Comparison of ENCODE assay signal across 26 mouse cellular contexts in genomic region chr1:179295626-179296025, GRCm38 (mm10).
DNase-seq lines count a peak whose midpoint lies in the region; ATAC-seq lines count a peak whose summit lies in the region.
"Had no signal": no experiment of that assay in that cellular context is flagged by ENCODE, and none has a peak within 500 bp of the region (broad histone marks: within the 10 kb centered on the region; RNA-seq: fewer than 3 reads in every experiment).

No protein-coding gene starts in this region.

- no peaks in the 10 kb centered on the region for H3K4me1 ChIP-seq in embryonic facial prominence, embryonic 11.5 days (ENCODE audit: control insufficient read depth, insufficient read depth, low read length)
- H3K4me1 ChIP-seq in embryonic facial prominence, embryonic 10.5 days, result peaks cover 6% of the 10 kb centered on the region
- 0 out of 2 replicates have a peak, but pooled peaks cover 9% of the 10 kb centered on the region for H3K4me1 ChIP-seq in embryonic facial prominence, embryonic 12.5 days
- peaks cover 8% of the 10 kb centered on the region; the same call in 1 of the 2 replicates for H3K4me1 ChIP-seq in limb, embryonic 13.5 days
- H3K4me1 ChIP-seq: forebrain, embryonic 10.5 days; heart, embryonic 10.5 days; heart, embryonic 13.5 days; hindbrain, embryonic 12.5 days had no signal

- H3K4me3 ChIP-seq in embryonic facial prominence, embryonic 11.5 days (ENCODE audit: low read depth, low read length), result no peak overlapping the region
- H3K4me3 ChIP-seq in embryonic facial prominence, embryonic 10.5 days, result no peak overlapping the region
- H3K4me3 ChIP-seq in embryonic facial prominence, embryonic 12.5 days, result no peak overlapping the region
- H3K4me3 ChIP-seq in limb, embryonic 13.5 days, result no peak overlapping the region
- H3K4me3 ChIP-seq: forebrain, embryonic 10.5 days; forebrain, embryonic 13.5 days; heart, adult 2 months; heart, embryonic 10.5 days; heart, embryonic 13.5 days; hindbrain, embryonic 12.5 days; hindbrain, embryonic 15.5 days had no signal

- no peaks in the 10 kb centered on the region for H3K36me3 ChIP-seq in embryonic facial prominence, embryonic 11.5 days (replicated peaks; ENCODE audit: control insufficient read depth, insufficient read depth, low read depth, low read length)
- H3K36me3 ChIP-seq in embryonic facial prominence, embryonic 10.5 days (replicated peaks), result no peaks in the 10 kb centered on the region
- H3K36me3 ChIP-seq in embryonic facial prominence, embryonic 12.5 days, result no peaks in the 10 kb centered on the region
- no peaks in the 10 kb centered on the region for H3K36me3 ChIP-seq in limb, embryonic 13.5 days
- H3K36me3 ChIP-seq: forebrain, embryonic 10.5 days; heart, embryonic 10.5 days; heart, embryonic 13.5 days; hindbrain, embryonic 12.5 days; hindbrain, embryonic 15.5 days had no signal

- H3K9me3 ChIP-seq in embryonic facial prominence, embryonic 11.5 days (replicated peaks; ENCODE audit: control insufficient read depth, low read length), result no peaks in the 10 kb centered on the region
- H3K9me3 ChIP-seq in embryonic facial prominence, embryonic 10.5 days, result no peaks in the 10 kb centered on the region
- H3K9me3 ChIP-seq in embryonic facial prominence, embryonic 12.5 days, result no peaks in the 10 kb centered on the region
- H3K9me3 ChIP-seq in limb, embryonic 13.5 days, result no peaks in the 10 kb centered on the region
- H3K9me3 ChIP-seq: forebrain, embryonic 10.5 days; forebrain, embryonic 13.5 days; heart, embryonic 10.5 days; hindbrain, embryonic 12.5 days; hindbrain, embryonic 15.5 days had no signal

- H3K27ac ChIP-seq in embryonic facial prominence, embryonic 11.5 days (replicated peaks; ENCODE audit: low read depth, low read length), result no peak overlapping the region
- no peak overlapping the region for H3K27ac ChIP-seq in embryonic facial prominence, embryonic 10.5 days (replicated peaks)
- H3K27ac ChIP-seq in embryonic facial prominence, embryonic 12.5 days, result 0 out of 2 replicates have a peak overlapping the region, but pooled peaks have one; percentile 55
- peak overlapping the region; percentile 40; the same call in 1 of the 2 replicates for H3K27ac ChIP-seq in limb, embryonic 13.5 days
- H3K27ac ChIP-seq: forebrain, embryonic 10.5 days; forebrain, embryonic 13.5 days; heart, adult 2 months; heart, embryonic 10.5 days; heart, embryonic 13.5 days; hindbrain, embryonic 12.5 days; hindbrain, embryonic 15.5 days had no signal

- DNase-seq in embryonic facial prominence, embryonic 11.5 days (ENCODE audit: low spot score), result peak; percentile 59
- no peak for DNase-seq in embryonic facial prominence, embryonic 10.5 days (ENCODE audit: low spot score)
- DNase-seq in forelimb bud, embryonic 11.5 days (ENCODE audit: low read depth, low spot score), result peak; percentile 56
- DNase-seq in right cerebral cortex, postnatal 10 days (ENCODE audit: low spot score in 2 of 2), result no peak
- no peak for DNase-seq in layer of hippocampus, adult 18-20 months (ENCODE audit: low spot score in 2 of 2)
- DNase-seq: adrenal gland, adult 8-10 months; adrenal gland, postnatal 25 days; cerebellum, adult 11-12 months; cerebellum, adult 8-10 months; cerebellum, postnatal 10 days; cerebellum, postnatal 36 days; forebrain, postnatal 0 days; gastrocnemius, postnatal 25 days; heart, adult 2 months had no signal

- 53% methylated on average over 6 of the region's 6 CpGs for WGBS in embryonic facial prominence, embryonic 11.5 days
- 61% methylated on average over 6 of the region's 6 CpGs for WGBS in embryonic facial prominence, embryonic 10.5 days
- WGBS in embryonic facial prominence, embryonic 12.5 days, result 37% methylated on average over 6 of the region's 6 CpGs
- 34% methylated on average over 6 of the region's 6 CpGs for WGBS in limb, embryonic 13.5 days

- no peak overlapping the region for H3K4me2 ChIP-seq in embryonic facial prominence, embryonic 11.5 days (ENCODE audit: low read depth, low read length)
- no peak overlapping the region for H3K4me2 ChIP-seq in embryonic facial prominence, embryonic 12.5 days (replicated peaks)
- no peak overlapping the region for H3K4me2 ChIP-seq in limb, embryonic 13.5 days (replicated peaks)
- H3K4me2 ChIP-seq: forebrain, embryonic 13.5 days; heart, embryonic 13.5 days; hindbrain, embryonic 12.5 days; hindbrain, embryonic 15.5 days had no signal

- H3K27me3 ChIP-seq in embryonic facial prominence, embryonic 11.5 days (ENCODE audit: control insufficient read depth, insufficient read depth, low read length), result no peaks in the 10 kb centered on the region
- no peaks in the 10 kb centered on the region for H3K27me3 ChIP-seq in embryonic facial prominence, embryonic 10.5 days (replicated peaks; ENCODE audit: low read depth, poor library complexity, severe bottlenecking)
- no peaks in the 10 kb centered on the region for H3K27me3 ChIP-seq in embryonic facial prominence, embryonic 12.5 days
- H3K27me3 ChIP-seq in limb, embryonic 13.5 days, result no peaks in the 10 kb centered on the region
- H3K27me3 ChIP-seq: heart, embryonic 13.5 days; hindbrain, embryonic 12.5 days; hindbrain, embryonic 15.5 days had no signal

- H3K9ac ChIP-seq in embryonic facial prominence, embryonic 11.5 days (replicated peaks; ENCODE audit: low read length), result no peak overlapping the region
- no peak overlapping the region for H3K9ac ChIP-seq in embryonic facial prominence, embryonic 12.5 days
- H3K9ac ChIP-seq in limb, embryonic 13.5 days, result no peak overlapping the region
- H3K9ac ChIP-seq: forebrain, embryonic 13.5 days; forebrain, postnatal 0 days; heart, embryonic 13.5 days; hindbrain, embryonic 12.5 days; hindbrain, embryonic 15.5 days had no signal

- no peak for ATAC-seq in embryonic facial prominence, embryonic 11.5 days (replicated peaks; ENCODE audit: insufficient number of reproducible peaks, low FRiP score, low TSS enrichment, low read depth)
- no peak for ATAC-seq in embryonic facial prominence, embryonic 12.5 days (ENCODE audit: insufficient number of reproducible peaks, insufficient read depth, low FRiP score, low TSS enrichment)
- ATAC-seq in limb, embryonic 13.5 days (ENCODE audit: low FRiP score, low read depth), result no peak
- ATAC-seq in megakaryocyte progenitor cell, adult 5-6 weeks (replicated peaks; ENCODE audit: poor library complexity), result no peak
- ATAC-seq: activated CD4-positive, CD25-positive, alpha-beta regulatory T cell, adult 4 months; CD4-positive, CD25-positive, alpha-beta regulatory T cell, adult 4 months; forebrain, embryonic 13.5 days; forebrain, postnatal 0 days; intestine, postnatal 0 days had no signal

Comparison
In these comparisons a context has a peak if more than half of its experiments do, and no peak if none do; other contexts are left out.
1. DNase-seq: peak in embryonic facial prominence, embryonic 11.5 days (single experiment) and forelimb bud, embryonic 11.5 days (single experiment); none in embryonic facial prominence, embryonic 10.5 days (single experiment), right cerebral cortex, postnatal 10 days (0 of 2) and layer of hippocampus, adult 18-20 months (0 of 2).
2. H3K27ac ChIP-seq: peak in embryonic facial prominence, embryonic 12.5 days (single experiment) and limb, embryonic 13.5 days (single experiment); none in embryonic facial prominence, embryonic 11.5 days (single experiment) and embryonic facial prominence, embryonic 10.5 days (single experiment).